Mouse (Mus musculus) spleen, adult 2 months (tissue): ENCODE data around the gene Osgin1.

Source experiments
- CTCF ChIP-seq: fragments of 200-500 bp; IDR thresholded peaks from 2 replicates; pipeline ENCODE4 v1.5.1; 2011; ENCODE audit warnings: mild to moderate bottlenecking, inconsistent platforms; ENCODE audit not compliant: insufficient read depth, insufficient read length, insufficient replicate concordance; ENCODE audit errors: extremely low read depth
- POLR2A ChIP-seq: fragments of 200-500 bp; IDR thresholded peaks from 2 replicates; pipeline ENCODE4 v1.6.1; 2011; ENCODE audit warnings: low read depth, low read length, inconsistent platforms

DNA sequence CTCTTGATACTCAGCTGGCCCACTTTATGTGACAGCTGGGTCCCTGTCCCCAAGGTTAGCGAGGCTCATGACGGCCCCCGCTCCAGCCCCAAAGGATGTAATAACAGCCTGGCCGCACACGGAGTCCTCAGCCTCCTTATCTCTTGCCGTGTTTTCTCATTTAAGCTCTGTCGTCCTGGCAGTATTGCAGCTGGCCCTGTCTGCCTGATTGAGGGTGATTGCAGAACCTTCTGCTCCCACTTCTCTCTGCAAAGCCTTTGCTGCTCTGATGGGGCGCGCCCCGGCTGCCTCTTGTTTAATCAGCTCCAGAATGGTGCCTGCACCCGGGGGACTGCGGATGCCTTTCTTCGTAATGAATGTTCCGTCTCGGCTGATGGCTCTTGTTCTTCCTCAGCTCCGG, 25.8 kb downstream of the Osgin1 start:
- TF ChIP-seq CTCF (no peak), POLR2A (no peak)
